Mouse (Mus musculus): ENCODE data around the gene Srpr.

Gene Srpr

DNA sequence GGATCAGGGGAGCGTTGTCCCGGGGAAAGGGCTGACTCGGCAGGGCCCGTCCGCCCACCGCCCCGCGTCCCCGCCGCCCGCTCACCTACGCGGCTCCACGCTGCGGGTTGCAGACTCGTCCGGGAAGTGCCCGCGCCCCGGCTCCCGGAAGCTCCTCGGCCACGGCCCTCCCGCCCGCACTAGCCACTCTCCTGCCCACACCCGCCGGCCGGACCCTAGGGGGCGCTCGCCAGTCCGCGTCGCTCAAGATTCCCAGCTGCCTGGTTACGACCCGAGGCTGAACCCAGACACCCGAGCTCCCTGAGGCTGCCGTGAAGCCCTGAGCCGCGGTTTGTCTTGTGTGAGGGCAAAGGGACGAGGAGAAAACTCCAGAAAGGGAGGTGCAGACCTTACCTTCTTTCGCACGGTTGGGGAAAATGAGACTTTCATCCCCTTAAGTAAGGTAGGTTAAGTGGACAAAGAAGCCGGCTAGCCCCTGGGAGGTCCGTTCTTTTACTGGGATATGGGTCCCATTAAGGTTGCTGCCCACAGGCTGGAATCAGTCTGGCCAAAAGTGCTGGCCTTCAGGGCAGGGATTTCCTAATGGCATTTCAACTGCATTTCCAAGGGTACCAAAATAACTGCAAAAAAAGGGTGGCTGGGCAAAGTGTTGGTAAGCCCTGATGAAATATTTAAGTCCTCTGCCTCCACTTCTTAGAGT, at the start of gene Srpr, which contains the start of gene Tirap:
Gene Srpr (plus strand): TSS at position 404 of the 700 bp plus-strand sequence.
Gene Tirap (minus strand): TSS at position 520 of the 700 bp plus-strand sequence.
- DNase-seq (ENCODE audit: low read depth in 2 of 2, low spot score in 2 of 2): peak; percentile 77

GRCm38 (mm10) chr9:35152923-35153322, 47.1 kb upstream of the Srpr start:
- no peak for DNase-seq (ENCODE audit: low read depth in 2 of 2, low spot score in 2 of 2)

DNA sequence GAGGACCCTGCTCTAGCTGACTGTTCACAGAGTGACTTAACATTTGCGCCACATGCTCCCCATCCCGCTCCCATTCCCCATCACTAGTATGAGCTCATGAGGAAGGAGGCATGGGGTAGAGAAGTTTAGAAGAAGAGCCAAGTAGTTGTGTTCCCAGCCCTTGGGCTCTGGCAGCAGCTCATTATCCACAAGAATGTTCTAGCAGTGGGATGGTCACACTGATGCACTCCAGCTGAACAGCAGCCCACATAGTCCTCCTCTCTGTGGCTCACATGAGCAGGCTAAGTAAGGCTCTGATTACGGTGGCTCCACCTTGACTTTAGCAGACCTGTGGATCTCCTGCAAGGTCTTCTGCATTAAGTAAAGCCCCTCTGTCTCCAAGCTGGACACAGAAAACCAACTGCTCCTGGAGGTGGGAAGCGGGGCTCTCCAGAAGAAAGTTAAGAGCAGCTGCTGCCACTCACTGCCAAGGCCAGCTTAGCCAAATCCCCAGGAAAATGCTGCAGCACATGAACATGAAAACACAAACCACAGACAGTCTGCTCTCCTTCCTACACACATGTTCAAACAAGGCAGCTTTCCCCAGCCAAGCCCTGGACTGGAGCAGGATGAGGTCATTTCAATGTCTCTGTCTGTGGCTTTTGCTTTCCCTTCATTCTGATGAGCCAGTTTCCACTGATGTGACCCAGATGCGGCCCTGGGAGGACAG, 43.8 kb upstream of the Srpr start:
- no peak for DNase-seq (ENCODE audit: low read depth in 2 of 2, low spot score in 2 of 2)

DNA sequence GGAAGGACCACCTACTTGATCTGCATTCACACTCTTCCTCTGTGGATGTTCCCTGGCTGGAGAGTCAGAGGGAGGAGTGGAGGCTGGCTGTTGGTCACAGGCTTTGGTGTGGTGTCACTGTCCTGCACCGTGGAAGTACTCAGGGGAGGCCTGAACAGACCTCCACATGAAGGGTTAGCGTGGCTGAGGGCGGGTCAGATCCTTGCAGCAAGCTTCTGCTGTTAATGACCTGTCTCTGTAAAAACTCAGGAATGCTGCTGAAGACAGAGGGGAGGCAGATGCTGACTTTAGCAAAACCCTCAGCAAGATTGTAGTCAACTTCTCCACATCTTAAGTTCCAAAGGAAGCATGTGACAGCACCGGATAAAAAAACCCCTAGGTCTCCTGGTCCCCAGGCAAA, 43.1 kb upstream of the Srpr start:
- no peak for DNase-seq (ENCODE audit: low read depth in 2 of 2, low spot score in 2 of 2)

DNA sequence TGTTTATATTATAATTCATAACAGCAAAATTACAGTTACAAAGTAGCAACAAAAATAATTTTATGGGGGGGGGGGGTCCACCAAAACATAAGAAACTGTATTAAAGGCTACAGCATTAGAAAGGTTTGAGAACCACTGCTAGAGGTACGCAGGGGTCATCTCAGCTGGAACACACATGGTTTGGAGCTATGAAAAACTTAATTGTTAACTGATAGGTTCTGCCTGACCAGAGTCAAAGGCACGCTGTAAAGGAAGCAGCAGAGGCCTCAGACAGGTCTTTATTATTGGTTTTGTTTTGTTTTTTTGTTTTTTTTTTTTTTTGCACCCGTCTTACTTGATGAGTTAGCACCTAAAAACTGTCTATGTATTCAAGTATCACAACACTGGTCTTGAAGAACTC, 41.5 kb upstream of the Srpr start:
- DNase-seq (ENCODE audit: low read depth in 2 of 2, low spot score in 2 of 2): no peak

DNA sequence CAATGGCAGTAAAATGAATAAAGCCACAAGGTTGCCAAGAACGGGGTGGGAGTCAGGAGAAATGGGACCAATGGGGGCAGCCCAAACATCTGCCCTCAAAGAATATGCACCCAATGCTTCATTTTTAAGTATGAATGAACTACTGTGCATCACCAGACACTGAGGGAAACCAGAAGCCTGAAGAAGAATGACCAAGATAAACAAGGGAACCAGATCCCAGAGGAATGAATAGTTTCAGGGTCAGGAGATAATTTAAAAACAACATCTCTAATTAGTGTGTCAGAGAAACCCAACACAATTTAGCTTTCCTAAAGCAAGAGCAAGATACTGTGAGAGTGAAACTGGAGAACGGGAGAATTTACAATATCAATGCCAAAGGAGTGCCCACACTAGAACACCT, 39.3 kb upstream of the Srpr start:
- DNase-seq (ENCODE audit: low read depth in 2 of 2, low spot score in 2 of 2): no peak

DNA sequence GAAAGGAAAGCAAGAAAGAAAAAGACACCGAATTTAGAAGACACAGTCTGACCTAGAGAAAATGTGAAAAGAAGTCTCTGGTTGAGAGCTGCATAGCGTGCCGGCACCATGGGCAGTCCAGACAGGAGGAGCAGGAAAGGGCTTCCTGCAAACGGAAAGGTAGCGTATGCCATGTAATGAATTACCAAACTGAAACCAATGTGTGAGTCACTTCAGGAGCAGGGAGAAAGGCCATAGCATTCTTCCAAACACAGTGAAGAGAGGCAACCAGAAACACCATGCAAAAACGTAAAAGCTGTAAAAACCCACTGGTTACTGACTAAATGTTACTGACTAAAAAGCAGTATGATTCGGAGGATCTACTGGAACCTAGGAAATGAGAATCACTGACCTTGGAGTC, 38.3 kb upstream of the Srpr start:
- DNase-seq (ENCODE audit: low read depth in 2 of 2, low spot score in 2 of 2): no peak

DNA sequence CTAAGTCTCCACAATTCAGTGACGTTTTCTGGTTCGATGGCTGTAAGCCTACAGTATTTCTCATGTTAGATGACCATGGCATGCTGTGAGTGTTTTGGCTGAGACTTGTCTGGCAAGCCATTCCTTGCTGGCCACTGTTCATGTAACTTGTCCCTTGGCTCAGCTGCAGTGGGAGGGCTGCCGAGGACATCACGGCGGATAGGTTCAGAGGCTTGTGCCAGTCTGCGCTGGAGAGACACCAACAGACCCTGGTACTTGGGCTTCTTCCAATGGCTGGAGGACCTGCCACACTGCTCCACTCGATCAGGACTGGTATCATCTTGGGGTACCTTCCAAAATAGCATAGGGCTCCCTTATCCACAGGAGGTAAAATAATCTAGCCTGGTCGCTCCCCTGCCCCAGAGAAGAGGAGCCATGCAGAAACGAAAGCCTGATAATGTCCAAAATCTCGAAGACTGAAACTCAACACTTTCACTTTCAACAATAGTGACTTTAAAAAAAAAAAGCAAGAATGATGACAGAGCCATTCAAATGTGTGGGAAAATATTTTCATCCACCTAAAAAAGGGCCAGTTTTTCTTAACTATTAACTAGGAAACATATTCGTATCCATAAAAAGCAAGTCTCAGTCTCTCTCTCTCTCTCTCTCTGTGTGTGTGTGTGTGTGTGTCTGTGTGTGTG, 36.8 kb upstream of the Srpr start:
- DNase-seq (ENCODE audit: low read depth in 2 of 2, low spot score in 2 of 2): no peak

DNA sequence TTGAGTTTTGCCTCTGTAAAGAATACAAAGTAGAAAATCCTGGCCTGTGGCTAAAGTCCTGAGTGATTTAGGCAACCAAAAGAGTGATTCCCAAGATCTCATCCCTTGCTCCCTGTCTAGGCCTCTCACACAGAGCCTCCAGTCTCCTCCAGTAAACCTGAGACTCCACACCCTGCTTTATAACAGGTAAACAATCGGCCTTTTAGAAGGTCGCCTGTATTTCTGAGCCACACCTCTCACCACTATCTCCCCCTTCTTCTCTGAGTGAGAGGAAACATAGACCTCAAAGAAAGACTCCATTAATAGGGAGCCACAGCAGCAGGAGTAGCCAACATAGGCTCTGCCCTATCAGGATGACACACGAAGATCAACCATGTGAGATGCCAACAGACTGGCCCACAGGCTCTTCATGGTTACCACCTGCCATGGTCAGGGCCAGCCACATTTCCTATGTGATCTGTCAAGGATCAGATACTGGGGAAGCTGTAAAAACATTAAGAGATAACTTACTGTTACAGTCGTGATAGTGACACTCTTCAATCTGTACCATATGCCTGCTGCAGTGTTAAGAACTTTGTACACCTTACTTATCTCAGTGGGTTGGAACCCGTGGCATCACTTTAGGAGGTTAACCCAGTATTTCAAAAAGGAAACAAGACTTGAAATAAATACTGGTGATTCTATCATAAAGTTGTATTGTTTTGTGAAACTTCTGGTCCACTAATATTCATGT, 35.7 kb upstream of the Srpr start:
- DNase-seq (ENCODE audit: low read depth in 2 of 2, low spot score in 2 of 2): no peak

GRCm38 (mm10) chr9:35166144-35166797, 33.7 kb upstream of the Srpr start:
- DNase-seq (ENCODE audit: low read depth in 2 of 2, low spot score in 2 of 2): no peak

DNA sequence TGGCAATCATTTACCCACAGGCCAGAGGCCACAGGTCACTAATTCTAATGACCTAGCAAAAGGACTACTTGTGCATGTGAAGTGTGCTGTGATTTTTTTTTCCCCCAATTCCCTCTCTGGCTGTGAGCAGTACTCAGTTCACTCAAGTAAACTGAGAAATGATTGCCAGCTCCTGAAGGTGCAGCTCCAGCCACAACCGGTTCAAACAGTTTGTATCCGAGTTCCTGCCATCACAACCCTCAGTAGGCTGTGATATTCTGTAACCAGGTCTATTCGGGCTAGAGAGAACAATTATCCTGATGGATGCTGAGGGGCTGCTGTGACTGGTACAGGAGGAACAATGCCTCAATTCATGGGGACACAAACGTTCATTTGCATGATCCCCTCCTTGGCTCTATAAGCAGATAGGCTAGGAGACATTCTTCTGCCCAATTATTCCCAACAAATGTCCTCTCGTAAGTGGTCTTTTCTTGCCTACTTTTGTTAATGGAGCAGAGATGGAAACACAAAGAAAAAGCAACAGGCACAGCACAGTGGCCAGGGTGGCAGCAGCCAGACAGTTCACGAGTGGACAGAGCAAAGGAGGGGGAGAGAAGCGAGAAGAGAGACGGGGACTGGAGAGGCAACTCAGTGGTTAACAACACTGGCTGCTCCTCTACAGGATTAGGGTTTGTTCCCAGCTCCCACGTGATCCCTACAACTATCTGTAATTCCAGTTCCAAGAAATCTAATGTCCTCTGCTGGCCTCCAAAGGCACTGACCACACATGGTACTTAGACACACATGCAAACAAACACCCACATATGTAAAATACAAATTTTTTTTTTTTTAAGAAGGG, 33.0 kb upstream of the Srpr start:
- DNase-seq (ENCODE audit: low read depth in 2 of 2, low spot score in 2 of 2): no peak

DNA sequence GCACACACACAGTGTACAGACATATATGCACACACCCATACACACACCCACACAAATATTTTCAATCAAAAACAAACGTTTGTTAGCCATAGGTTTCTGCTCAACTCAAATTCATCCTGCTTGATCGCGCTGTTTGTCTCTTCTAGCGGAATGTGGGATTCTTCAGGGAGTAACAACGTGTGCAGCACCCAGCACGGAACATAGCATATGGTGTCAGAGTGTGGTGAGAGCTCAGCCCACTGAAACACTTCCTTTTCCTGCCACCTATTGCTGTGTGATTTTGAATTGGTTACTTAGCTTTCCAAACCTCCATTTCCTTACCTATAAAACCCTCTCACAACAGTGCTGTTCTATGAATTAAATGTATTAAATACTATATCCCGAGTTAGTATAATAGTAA, 29.9 kb upstream of the Srpr start:
- no peak for DNase-seq (ENCODE audit: low read depth in 2 of 2, low spot score in 2 of 2)

GRCm38 (mm10) chr9:35173331-35173730, 26.6 kb upstream of the Srpr start:
- DNase-seq (ENCODE audit: low read depth in 2 of 2, low spot score in 2 of 2): no peak

DNA sequence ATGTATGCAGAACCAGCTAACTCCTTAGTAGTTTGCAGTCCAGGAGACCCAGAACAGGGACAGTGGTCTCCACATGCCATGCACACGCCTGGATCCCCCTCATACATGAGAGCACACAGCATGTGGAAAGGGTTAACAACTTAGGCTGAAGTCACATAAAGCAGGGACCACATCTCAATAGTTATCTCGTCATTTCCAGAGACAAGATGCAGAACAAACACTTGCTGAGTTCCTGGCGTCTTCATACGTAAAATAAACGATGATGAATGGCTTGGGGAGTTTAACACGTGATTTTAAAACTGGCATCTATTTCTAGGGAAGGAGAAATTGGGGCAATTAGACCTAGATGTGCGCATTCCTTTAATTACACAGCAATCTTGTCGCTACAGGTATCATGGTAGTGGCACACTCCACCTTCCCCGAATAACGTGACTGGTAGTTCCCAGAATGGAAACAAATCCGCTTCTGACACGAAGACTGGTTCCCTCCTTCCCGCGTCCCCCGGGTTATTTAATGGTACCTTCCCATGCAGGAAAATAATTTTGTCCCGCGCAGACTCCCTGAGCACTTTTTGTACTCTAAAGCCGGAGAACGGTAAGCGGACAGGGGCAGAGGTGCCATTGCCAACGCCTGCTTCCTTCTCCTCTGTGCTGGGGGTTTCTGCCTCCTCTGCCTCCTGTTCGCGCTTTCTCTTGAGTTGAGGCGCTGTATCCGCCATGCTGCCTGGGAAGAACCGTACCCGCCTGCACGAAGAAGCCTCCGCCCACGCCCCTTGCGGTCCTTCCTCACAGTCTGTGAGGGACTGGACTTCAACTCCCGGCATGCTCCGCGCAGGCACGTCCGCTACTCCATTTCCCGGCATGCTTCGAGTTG, 24.5 kb upstream of the Srpr start, which contains the start of gene Dcps:
Gene Dcps (minus strand): TSS at position 811 of the 873 bp plus-strand sequence.
- DNase-seq (ENCODE audit: low read depth in 2 of 2, low spot score in 2 of 2): peak; percentile 87 to 93

GRCm38 (mm10) chr9:35176124-35176659, 23.8 kb upstream of the Srpr start:
- no peak for DNase-seq (ENCODE audit: low read depth in 2 of 2, low spot score in 2 of 2)

GRCm38 (mm10) chr9:35182832-35183231, 17.1 kb upstream of the Srpr start:
- DNase-seq (ENCODE audit: low read depth in 2 of 2, low spot score in 2 of 2): no peak

GRCm38 (mm10) chr9:35183359-35183758, 16.6 kb upstream of the Srpr start:
- no peak for DNase-seq (ENCODE audit: low read depth in 2 of 2, low spot score in 2 of 2)

DNA sequence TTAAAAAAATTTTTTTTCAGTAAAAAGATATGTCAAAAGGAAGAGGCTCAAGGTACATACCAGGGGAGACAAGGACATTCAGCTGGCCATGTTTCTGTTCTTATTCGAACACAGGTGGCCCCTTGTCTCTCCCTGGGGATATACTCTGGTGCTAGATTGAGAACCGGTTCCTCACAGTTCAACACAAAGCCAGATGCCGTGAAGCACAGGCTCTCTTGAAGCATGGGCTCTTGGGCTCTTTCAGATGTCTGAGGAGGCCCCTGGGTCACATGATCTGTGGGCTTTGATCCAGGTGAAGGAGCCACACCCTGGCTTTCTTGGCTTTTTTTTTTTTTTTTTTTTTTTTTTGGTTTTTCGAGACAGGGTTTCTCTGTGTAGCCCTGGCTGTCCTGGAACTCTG, 13.5 kb upstream of the Srpr start:
- no peak for DNase-seq (ENCODE audit: low read depth in 2 of 2, low spot score in 2 of 2)
